Mouse (Mus musculus): ENCODE measurements around the gene Ccdc175. TPM values are rescaled to one million over a fixed set of nuclear protein-coding genes. Genes with fewer than 3 reads are reported as not detected.

Gene Ccdc175
- polyA plus RNA-seq, 1 experiment from 2014 or later, result not detected

DNA sequence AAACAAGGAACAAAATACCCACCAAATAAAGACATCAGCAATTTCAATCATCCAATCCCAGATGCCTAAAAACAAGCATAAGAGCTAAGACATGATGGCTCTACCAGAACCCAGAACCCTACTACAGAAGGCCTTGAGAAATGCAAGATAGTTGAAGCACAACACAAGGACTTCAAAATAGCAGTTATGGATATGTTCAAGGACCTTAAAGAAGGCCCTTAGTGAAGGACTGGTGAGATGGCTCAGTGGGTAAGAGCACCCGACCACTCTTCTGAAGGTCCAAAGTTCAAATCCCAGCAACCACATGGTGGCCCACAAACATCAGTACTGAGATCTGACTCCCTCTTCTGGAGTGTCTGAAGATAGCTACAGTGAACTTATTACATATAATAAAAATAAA, 127.0 kb downstream of the Ccdc175 start:
- no peak overlapping the region for H3K4me2 ChIP-seq (ENCODE audit: low read depth, low read length)
- no peak overlapping the region for H3K9ac ChIP-seq (ENCODE audit: low read length)
- H3K27ac ChIP-seq (ENCODE audit: low read length), result no peak overlapping the region
- H3K4me1 ChIP-seq (replicated peaks; ENCODE audit: control insufficient read depth, insufficient read depth, low read length), result no peaks in the 10 kb centered on the region
- WGBS, result 68% methylated on average over 1 of the region's 1 CpGs
- H3K4me3 ChIP-seq (ENCODE audit: low read length), result no peak overlapping the region
- no peaks in the 10 kb centered on the region for H3K27me3 ChIP-seq (ENCODE audit: control insufficient read depth, insufficient read depth, low read depth, low read length)
- no peaks in the 10 kb centered on the region for H3K36me3 ChIP-seq (ENCODE audit: control insufficient read depth, insufficient read depth, low read length)
- ATAC-seq (ENCODE audit: low read depth), result no peak
- H3K9me3 ChIP-seq (ENCODE audit: control insufficient read depth, low read length), result no peaks in the 10 kb centered on the region

DNA sequence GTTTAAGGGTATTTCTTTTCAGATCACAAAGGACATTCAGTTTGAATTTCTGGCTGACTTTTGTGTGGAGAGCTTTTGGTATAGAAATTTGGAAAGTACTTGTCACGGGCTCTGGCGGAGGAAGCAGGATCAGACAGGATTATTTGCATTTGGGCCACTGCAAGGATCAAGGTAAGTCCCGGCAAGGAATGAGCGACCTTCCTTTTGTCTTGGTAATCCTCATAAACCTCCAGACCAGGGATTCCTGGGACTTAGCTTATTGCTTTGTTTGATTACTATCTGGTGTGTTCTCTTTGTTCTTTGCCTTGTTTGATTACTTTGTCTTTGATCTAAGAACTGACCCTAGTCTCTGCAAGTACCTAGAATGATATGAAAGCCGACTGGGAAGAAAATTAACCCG, 131.0 kb downstream of the Ccdc175 start:
- H3K9me3 ChIP-seq (ENCODE audit: control insufficient read depth, low read length), result peaks cover 4% of the 10 kb centered on the region
- no peaks in the 10 kb centered on the region for H3K27me3 ChIP-seq (ENCODE audit: control insufficient read depth, insufficient read depth, low read depth, low read length)
- no peak for ATAC-seq (ENCODE audit: low read depth)
- no peaks in the 10 kb centered on the region for H3K36me3 ChIP-seq (ENCODE audit: control insufficient read depth, insufficient read depth, low read length)
- WGBS, result 36% methylated on average over 6 of the region's 6 CpGs
- no peak overlapping the region for H3K27ac ChIP-seq (ENCODE audit: low read length)
- H3K4me1 ChIP-seq (replicated peaks; ENCODE audit: control insufficient read depth, insufficient read depth, low read length), result no peaks in the 10 kb centered on the region
- no peak overlapping the region for H3K4me2 ChIP-seq (ENCODE audit: low read depth, low read length)
- H3K9ac ChIP-seq (ENCODE audit: low read length), result no peak overlapping the region
- H3K4me3 ChIP-seq (ENCODE audit: low read length), result no peak overlapping the region

DNA sequence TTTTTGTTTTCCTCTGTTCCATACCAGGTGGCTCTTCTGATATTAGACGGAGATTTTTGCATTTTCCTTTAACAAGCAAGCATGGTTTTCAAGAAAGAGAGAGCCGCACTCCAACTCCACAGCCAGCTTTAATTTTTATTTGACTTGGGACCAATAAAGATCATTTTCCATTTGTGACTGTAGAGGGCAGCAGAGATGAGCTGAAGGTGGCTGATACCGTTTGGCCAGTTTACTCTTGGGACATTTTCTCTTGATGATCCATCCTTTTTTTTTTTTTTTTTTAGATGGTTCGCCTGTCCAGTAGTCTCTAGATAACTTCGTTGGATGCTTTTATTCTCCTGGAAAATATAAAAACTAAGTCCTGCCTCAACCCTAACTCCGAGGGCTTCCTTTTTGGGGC, 131.5 kb downstream of the Ccdc175 start:
- H3K4me1 ChIP-seq (replicated peaks; ENCODE audit: control insufficient read depth, insufficient read depth, low read length), result no peaks in the 10 kb centered on the region
- H3K27ac ChIP-seq (ENCODE audit: low read length), result no peak overlapping the region
- peaks cover 4% of the 10 kb centered on the region for H3K9me3 ChIP-seq (ENCODE audit: control insufficient read depth, low read length)
- H3K9ac ChIP-seq (ENCODE audit: low read length), result no peak overlapping the region
- no peaks in the 10 kb centered on the region for H3K27me3 ChIP-seq (ENCODE audit: control insufficient read depth, insufficient read depth, low read depth, low read length)
- H3K4me2 ChIP-seq (ENCODE audit: low read depth, low read length), result no peak overlapping the region
- H3K4me3 ChIP-seq (ENCODE audit: low read length), result no peak overlapping the region
- no peak for ATAC-seq (ENCODE audit: low read depth)
- 34% methylated on average over 6 of the region's 6 CpGs for whole genome bisulfite sequencing
- no peaks in the 10 kb centered on the region for H3K36me3 ChIP-seq (ENCODE audit: control insufficient read depth, insufficient read depth, low read length)

DNA sequence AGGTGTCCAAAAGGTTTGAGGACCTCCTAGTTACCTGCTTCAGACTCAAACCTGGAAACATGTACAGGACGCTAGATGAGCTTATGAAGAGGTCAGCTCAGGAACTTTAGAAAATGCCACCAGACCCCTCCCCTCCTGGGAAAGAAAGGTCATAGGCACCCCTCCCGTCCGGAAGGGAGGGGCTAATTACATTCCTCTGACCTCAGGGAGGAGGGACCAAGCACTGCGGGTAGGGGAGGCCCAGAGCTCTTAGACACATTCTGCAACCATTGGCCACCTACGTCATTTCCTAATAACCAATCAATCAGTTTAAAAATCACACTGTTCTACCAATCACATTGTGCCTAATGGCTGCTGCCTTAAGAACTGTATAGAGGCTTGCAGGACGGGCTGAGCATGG, 132.3 kb downstream of the Ccdc175 start:
- WGBS, result 72% methylated on average over 6 of the region's 6 CpGs
- peaks cover 4% of the 10 kb centered on the region for H3K9me3 ChIP-seq (ENCODE audit: control insufficient read depth, low read length)
- no peaks in the 10 kb centered on the region for H3K27me3 ChIP-seq (ENCODE audit: control insufficient read depth, insufficient read depth, low read depth, low read length)
- no peak overlapping the region for H3K4me3 ChIP-seq (ENCODE audit: low read length)
- H3K4me1 ChIP-seq (replicated peaks; ENCODE audit: control insufficient read depth, insufficient read depth, low read length), result no peaks in the 10 kb centered on the region
- no peak overlapping the region for H3K4me2 ChIP-seq (ENCODE audit: low read depth, low read length)
- ATAC-seq (ENCODE audit: low read depth), result no peak
- no peak overlapping the region for H3K27ac ChIP-seq (ENCODE audit: low read length)
- no peak overlapping the region for H3K9ac ChIP-seq (ENCODE audit: low read length)
- H3K36me3 ChIP-seq (ENCODE audit: control insufficient read depth, insufficient read depth, low read length), result no peaks in the 10 kb centered on the region

Small RNA genes lying within 50 kb of the gene (microRNA-seq; reads per million reads assigned to microRNA genes)
- not detected for gene Gm24466

Other genes with a start within 250 kb of the Ccdc175 start
- 0.34 and 0.46 TPM in 2 replicates for gene Gpr135, start 113.9 kb downstream of the Ccdc175 start, polyA plus RNA-seq (2015; fragmentation: Nextera tagmentation; extraction: Ambion mirVana)
- gene L3hypdh, start 99.6 kb downstream of the Ccdc175 start, polyA plus RNA-seq (2015; fragmentation: Nextera tagmentation; extraction: Ambion mirVana), result 19.8 and 22.0 TPM in 2 replicates
- gene Jkamp, start 99.4 kb downstream of the Ccdc175 start, polyA plus RNA-seq (2015; fragmentation: Nextera tagmentation; extraction: Ambion mirVana), result 65.0 and 71.4 TPM in 2 replicates
- 14.6 and 18.2 TPM in 2 replicates for gene Rtn1, start 224.0 kb upstream of the Ccdc175 start, polyA plus RNA-seq (2015; fragmentation: Nextera tagmentation; extraction: Ambion mirVana)

All from lung, embryonic 16.5 days (tissue).